Mouse (Mus musculus) megakaryocyte, embryonic 14.5 days (primary cell): ENCODE data around the gene Ndufv1.

Experiments
- FLI1 ChIP-seq: IDR thresholded peaks from 2 replicates; pipeline ENCODE4 v1.6.1; 2012; ENCODE audit warnings: low read length, inconsistent platforms, mixed read lengths
- GATA1 ChIP-seq: IDR thresholded peaks from 3 replicates; pipeline ENCODE4 v1.6.1; 2012; ENCODE audit warnings: mixed read lengths, low read length, inconsistent platforms, borderline replicate concordance

DNA sequence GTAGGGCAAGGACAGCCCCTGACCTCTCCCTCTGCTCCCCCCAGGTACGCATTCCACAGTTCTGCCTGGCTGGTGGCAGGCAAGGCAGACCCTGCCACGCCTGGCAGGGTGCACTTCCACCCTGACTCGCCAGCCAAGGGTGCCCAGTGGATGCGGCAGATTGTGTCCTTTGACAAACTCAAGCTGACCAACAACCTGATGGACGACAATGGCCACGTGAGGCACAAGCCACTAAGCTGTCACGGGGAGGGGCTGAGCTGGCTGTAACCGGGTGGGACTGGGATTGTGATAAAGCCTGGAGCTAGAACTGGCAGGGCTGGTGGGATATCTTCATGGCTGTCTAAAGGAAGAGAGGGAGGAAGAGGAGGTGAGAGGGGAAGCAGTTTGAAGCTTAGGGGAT lies 15.4 kb downstream of the Ndufv1 start:
- TF ChIP-seq GATA1 = no peak
- no peak for TF ChIP-seq FLI1
